Mouse (Mus musculus) E14TG2a.4 (cell line): ENCODE measurements around the gene Ndrg3.
"Not testable (repeated sequence)": the region's sequence is repeated elsewhere in the genome, so short reads cannot be mapped to it uniquely, and the experiment has no call there.

Experiments used
- H3K27me3 ChIP-seq: 2 replicates; pipeline ENCODE4 v1.6.1; 2014; ENCODE audit warnings: low read length, control low read depth; ENCODE audit not compliant: insufficient read depth
- H3K36me3 ChIP-seq: 2 replicates; pipeline ENCODE4 v1.6.1; 2014; ENCODE audit warnings: low read length, control low read depth; ENCODE audit not compliant: insufficient read depth
- H3K4me1 ChIP-seq: replicated peaks from 2 replicates; pipeline ENCODE4 v1.6.1; 2014; ENCODE audit warnings: low read depth, low read length, control low read depth
- H3K4me3 ChIP-seq: replicated peaks from 2 replicates; pipeline ENCODE4 v1.5.1; 2014; ENCODE audit warnings: mild to moderate bottlenecking, low read length
- H3K9me3 ChIP-seq: 2 replicates; pipeline ENCODE4 v1.6.1; 2014; ENCODE audit warnings: low read length, control low read depth
- CTCF ChIP-seq: conservative IDR thresholded peaks from 2 replicates; pipeline ENCODE4 v1.5.1; 2014; ENCODE audit warnings: low read length
- NANOG ChIP-seq: IDR thresholded peaks from 2 replicates; pipeline ENCODE4 v1.6.1; 2014; ENCODE audit warnings: borderline replicate concordance, low read length, mixed read lengths
- POU5F1 ChIP-seq: IDR thresholded peaks from 2 replicates; pipeline ENCODE4 v1.6.1; 2014; ENCODE audit warnings: low read length, borderline replicate concordance

Ndrg3 gene

GRCm38 (mm10) chr2:156937795-156938194 is 54.1 kb downstream of the Ndrg3 start:
- H3K9me3 ChIP-seq, result no peaks in the 10 kb centered on the region
- no peaks in the 10 kb centered on the region for H3K4me1 ChIP-seq
- peaks cover 18% of the 10 kb centered on the region for H3K36me3 ChIP-seq
- TF ChIP-seq CTCF (no peak), POU5F1 (no peak), NANOG (no peak)
- H3K4me3 ChIP-seq, result no peak overlapping the region
- H3K27me3 ChIP-seq, result no peaks in the 10 kb centered on the region

GRCm38 (mm10) chr2:156935005-156935404 is 56.9 kb downstream of the Ndrg3 start:
- Histone ChIP-seq H3K36me3 (peaks cover 27% of the 10 kb centered on the region), H3K4me1 (no peaks in the 10 kb centered on the region), H3K9me3 (no peaks in the 10 kb centered on the region), H3K4me3 (no peak overlapping the region), H3K27me3 (no peaks in the 10 kb centered on the region)
- no peak for TF ChIP-seq NANOG
- TF ChIP-seq CTCF, result no peak
- no peak for TF ChIP-seq POU5F1

GRCm38 (mm10) chr2:156933426-156933825 is 58.4 kb downstream of the Ndrg3 start:
- Histone ChIP-seq H3K4me1 (no peaks in the 10 kb centered on the region), H3K9me3 (no peaks in the 10 kb centered on the region), H3K36me3 (peaks cover 29% of the 10 kb centered on the region), H3K27me3 (no peaks in the 10 kb centered on the region), H3K4me3 (no peak overlapping the region)
- TF ChIP-seq NANOG (no peak), CTCF (no peak), POU5F1 (no peak)

- H3K4me3 ChIP-seq, result no peak overlapping the region
- no peaks in the 10 kb centered on the region for H3K27me3 ChIP-seq
- H3K4me1 ChIP-seq, result no peaks in the 10 kb centered on the region
- H3K9me3 ChIP-seq, result no peaks in the 10 kb centered on the region
- H3K36me3 ChIP-seq, result peaks cover 38% of the 10 kb centered on the region
- TF ChIP-seq CTCF (no peak), NANOG (no peak)
Observed at GRCm38 (mm10) chr2:156931421-156931820, 60.4 kb downstream of the Ndrg3 start.

GRCm38 (mm10) chr2:156930549-156930948 is 61.3 kb downstream of the Ndrg3 start:
- Histone ChIP-seq H3K9me3 (no peaks in the 10 kb centered on the region), H3K27me3 (no peaks in the 10 kb centered on the region), H3K36me3 (peaks cover 31% of the 10 kb centered on the region), H3K4me3 (no peak overlapping the region), H3K4me1 (no peaks in the 10 kb centered on the region)
- TF ChIP-seq NANOG (no peak), CTCF (no peak), POU5F1 (no peak)

GRCm38 (mm10) chr2:156929519-156930120 is 62.2 kb downstream of the Ndrg3 start:
- H3K9me3 ChIP-seq, result no peaks in the 10 kb centered on the region
- no peaks in the 10 kb centered on the region for H3K27me3 ChIP-seq
- peaks cover 31% of the 10 kb centered on the region for H3K36me3 ChIP-seq
- H3K4me1 ChIP-seq, result no peaks in the 10 kb centered on the region
- no peak overlapping the region for H3K4me3 ChIP-seq
- TF ChIP-seq POU5F1, result no peak
- TF ChIP-seq CTCF, result no peak
- TF ChIP-seq NANOG, result no peak

- no peak for TF ChIP-seq NANOG
- TF ChIP-seq POU5F1, result no peak
- no peak for TF ChIP-seq CTCF
- no peaks in the 10 kb centered on the region for H3K27me3 ChIP-seq
- no peak overlapping the region for H3K4me3 ChIP-seq
- no peaks in the 10 kb centered on the region for H3K9me3 ChIP-seq
- peaks cover 31% of the 10 kb centered on the region for H3K36me3 ChIP-seq
- no peaks in the 10 kb centered on the region for H3K4me1 ChIP-seq
Observed at GRCm38 (mm10) chr2:156928606-156929005, 63.2 kb downstream of the Ndrg3 start.

- no peaks in the 10 kb centered on the region for H3K9me3 ChIP-seq
- H3K27me3 ChIP-seq, result no peaks in the 10 kb centered on the region
- no peak overlapping the region for H3K4me3 ChIP-seq
- H3K36me3 ChIP-seq, result peaks cover 31% of the 10 kb centered on the region
- no peak for TF ChIP-seq CTCF
- TF ChIP-seq POU5F1, result no peak
- TF ChIP-seq NANOG, result no peak
- no peaks in the 10 kb centered on the region for H3K4me1 ChIP-seq
Observed at GRCm38 (mm10) chr2:156927663-156928062, 64.2 kb downstream of the Ndrg3 start.

- H3K9me3 ChIP-seq, H3K4me1 ChIP-seq, H3K4me3 ChIP-seq, H3K27me3 ChIP-seq: not testable (repeated sequence)
- peaks cover 25% of the 10 kb centered on the region for H3K36me3 ChIP-seq
Observed at GRCm38 (mm10) chr2:156925611-156926010, 66.2 kb downstream of the Ndrg3 start.

GRCm38 (mm10) chr2:156925075-156925474 is 66.8 kb downstream of the Ndrg3 start:
- not testable (repeated sequence) for H3K4me3 ChIP-seq, H3K4me1 ChIP-seq, H3K27me3 ChIP-seq, H3K9me3 ChIP-seq
- H3K36me3 ChIP-seq, result peaks cover 20% of the 10 kb centered on the region
